Mouse (Mus musculus) ES-E14 (cell line): ENCODE results near the gene Dnah11.

Experiments
- CHD2 ChIP-seq: IDR thresholded peaks from 2 replicates; pipeline ENCODE4 v1.6.1; 2014; ENCODE audit warnings: mild to moderate bottlenecking, low read depth, low read length, inconsistent platforms
- HCFC1 ChIP-seq: IDR thresholded peaks from 2 replicates; pipeline ENCODE4 v1.6.1; 2012; ENCODE audit warnings: low read length, inconsistent platforms, borderline replicate concordance; ENCODE audit not compliant: insufficient read depth
- ZC3H11A ChIP-seq: IDR thresholded peaks from 2 replicates; pipeline ENCODE4 v1.6.1; 2012; ENCODE audit warnings: low read depth, mild to moderate bottlenecking, inconsistent platforms, low read length, borderline replicate concordance
- ZNF384 ChIP-seq: IDR thresholded peaks from 2 replicates; pipeline ENCODE4 v1.6.1; 2012; ENCODE audit warnings: low read depth, low read length, inconsistent platforms

- TF ChIP-seq HCFC1 (no peak), ZNF384 (no peak), CHD2 (no peak), ZC3H11A (no peak)
Measured at GRCm38 (mm10) chr12:118186120-118186880, 12.5 kb downstream of the Dnah11 start.
